Mouse (Mus musculus): Measurements from ENCODE around the gene Aldh16a1. TPM values are rescaled to one million over a fixed set of nuclear protein-coding genes. Genes with fewer than 3 reads are reported as not detected.
"Not testable (repeated sequence)": the region's sequence is repeated elsewhere in the genome, so short reads cannot be mapped to it uniquely, and the experiment has no call there.

Aldh16a1 gene
- polyA plus RNA-seq, 1 experiment from 2014 or later, result 69.3 TPM

DNA sequence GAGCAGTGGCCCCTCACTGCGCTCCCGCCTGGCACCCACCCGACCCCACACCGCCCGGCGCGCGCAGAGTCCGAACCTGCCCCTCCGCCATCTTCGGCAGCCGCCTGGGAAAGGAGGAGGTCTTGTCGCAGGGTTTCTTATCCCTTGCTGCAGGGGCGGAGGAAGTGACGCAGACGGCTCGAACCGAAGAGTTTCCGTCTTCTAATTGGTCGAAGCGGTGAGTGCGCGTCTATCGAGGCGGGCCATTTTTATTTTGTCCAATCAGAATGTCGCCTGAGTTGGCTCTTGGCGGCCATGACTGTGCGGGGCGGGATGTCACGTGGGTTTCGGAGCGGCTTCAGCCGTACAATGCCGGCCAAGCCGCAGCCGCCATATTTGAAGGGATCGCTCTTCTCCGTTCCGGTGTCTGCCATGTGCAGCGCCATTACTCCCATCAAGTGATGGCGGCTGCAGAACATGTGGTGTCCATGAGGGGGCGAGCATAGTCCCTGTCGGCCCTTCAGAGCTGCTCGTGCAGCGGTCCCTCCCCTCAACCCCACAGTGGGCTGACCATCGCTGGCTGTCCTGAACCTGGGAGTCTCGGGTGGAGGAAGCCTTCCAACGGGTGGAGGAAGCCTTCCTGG, 25.6 kb downstream of the Aldh16a1 start, which contains the start of gene Rpl13a:
Gene Rpl13a, minus strand, starts transcription at position 138 of the 623 bp plus-strand sequence.
- H3K4me3 ChIP-seq (replicated peaks), result peak within 1 kb of the TSS; percentile 90
- H3K9me3 ChIP-seq (replicated peaks), result no peaks in the 10 kb centered on the region
- H3K4me2 ChIP-seq, result peak within 1 kb of the TSS; percentile 69
- H3K27me3 ChIP-seq, result no peaks in the 10 kb centered on the region
- peak; percentile 94 for ATAC-seq (replicated peaks; ENCODE audit: low FRiP score)
- H3K36me3 ChIP-seq, result peaks cover 29% of the 10 kb centered on the region
- under 1% methylated on average over 48 of the region's 48 CpGs for WGBS
- H3K9ac ChIP-seq, result peak within 1 kb of the TSS; percentile 99
- peaks cover 39% of the 10 kb centered on the region for H3K4me1 ChIP-seq
- H3K27ac ChIP-seq, result peak within 1 kb of the TSS; percentile 94

DNA sequence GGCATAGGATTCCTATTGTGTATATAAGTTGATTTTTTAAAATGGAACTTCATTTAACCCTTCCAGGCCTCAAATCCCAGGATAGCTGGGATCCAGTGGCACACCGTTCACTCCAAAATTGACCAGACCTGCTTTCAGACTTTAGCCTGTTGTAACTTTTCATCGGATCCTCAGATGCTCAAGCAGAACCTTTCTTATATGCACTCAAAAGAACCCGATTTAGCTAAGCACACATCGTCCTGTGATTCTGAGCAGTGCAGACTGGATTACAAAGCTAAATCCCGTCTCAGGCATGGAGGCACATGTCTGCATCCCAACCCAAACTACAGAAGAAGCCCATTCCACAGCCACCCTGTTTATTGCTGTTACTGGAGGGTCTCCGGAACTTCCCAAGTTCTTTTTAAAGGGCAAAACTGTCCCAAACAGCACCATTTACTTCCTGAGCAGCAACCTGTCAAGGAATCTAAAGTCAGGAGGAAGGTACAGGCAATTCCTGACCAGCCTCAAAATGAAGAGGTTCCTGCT, 26.6 kb downstream of the Aldh16a1 start:
- no peak for ATAC-seq (replicated peaks; ENCODE audit: low FRiP score)
- H3K27ac ChIP-seq, result peak overlapping the region; percentile 94
- no peaks in the 10 kb centered on the region for H3K27me3 ChIP-seq
- H3K4me3 ChIP-seq (replicated peaks), result peak overlapping the region; percentile 90
- peaks cover 34% of the 10 kb centered on the region for H3K36me3 ChIP-seq
- peak overlapping the region; percentile 99 for H3K9ac ChIP-seq
- H3K9me3 ChIP-seq (replicated peaks), result no peaks in the 10 kb centered on the region
- H3K4me2 ChIP-seq, result peak overlapping the region; percentile 69
- WGBS, result 2% methylated on average over 6 of the region's 6 CpGs
- peaks cover 45% of the 10 kb centered on the region for H3K4me1 ChIP-seq

DNA sequence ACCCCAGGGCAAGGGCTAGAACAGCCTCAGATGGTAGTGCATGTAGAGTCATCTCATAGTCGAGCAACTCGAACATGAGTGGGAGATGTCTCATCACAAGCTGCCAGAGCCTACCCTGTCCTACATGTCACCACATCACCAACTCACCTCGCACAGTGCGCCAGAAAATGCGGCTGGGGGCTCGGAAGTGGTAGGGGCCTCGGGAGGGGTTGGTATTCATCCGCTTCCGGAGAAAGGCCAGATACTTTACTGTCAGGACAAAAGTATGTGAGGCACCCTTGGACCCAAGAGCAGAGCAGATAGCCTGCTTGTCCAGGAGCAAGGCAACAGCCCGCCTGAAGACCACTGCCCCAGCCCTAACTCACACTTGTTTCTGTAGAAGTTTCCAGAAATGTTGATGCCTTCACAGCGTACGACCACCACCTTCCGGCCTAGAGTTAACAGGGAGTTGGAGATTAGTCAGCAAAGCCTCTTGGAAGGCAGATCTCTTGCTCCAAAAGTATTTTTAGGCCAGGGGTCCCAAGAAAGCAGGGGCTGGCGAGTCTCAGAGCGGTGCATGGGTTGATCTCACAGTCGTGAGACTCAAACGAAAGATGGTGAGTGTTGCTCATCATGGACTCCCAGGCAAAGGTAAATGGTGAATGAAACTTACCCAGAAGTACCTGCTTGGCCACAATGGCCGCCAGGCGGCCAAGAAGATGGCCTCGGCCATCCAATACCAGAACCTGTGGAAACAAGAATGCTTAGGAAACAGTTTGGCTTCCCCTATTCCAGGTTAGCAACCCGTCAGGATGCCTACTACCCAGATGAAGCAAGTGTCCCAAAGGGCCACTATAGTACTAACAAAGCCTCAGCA, 27.3 kb downstream of the Aldh16a1 start:
- H3K27ac ChIP-seq, result peak overlapping the region; percentile 94
- H3K9me3 ChIP-seq (replicated peaks), result no peaks in the 10 kb centered on the region
- H3K4me2 ChIP-seq, result peak overlapping the region; percentile 69
- H3K4me1 ChIP-seq, result peaks cover 52% of the 10 kb centered on the region
- ATAC-seq (replicated peaks; ENCODE audit: low FRiP score), result no peak
- peak overlapping the region; percentile 99 for H3K9ac ChIP-seq
- H3K4me3 ChIP-seq (replicated peaks), result peak overlapping the region; percentile 90
- peaks cover 40% of the 10 kb centered on the region for H3K36me3 ChIP-seq
- no peaks in the 10 kb centered on the region for H3K27me3 ChIP-seq
- WGBS, result 33% methylated on average over 21 of the region's 21 CpGs

DNA sequence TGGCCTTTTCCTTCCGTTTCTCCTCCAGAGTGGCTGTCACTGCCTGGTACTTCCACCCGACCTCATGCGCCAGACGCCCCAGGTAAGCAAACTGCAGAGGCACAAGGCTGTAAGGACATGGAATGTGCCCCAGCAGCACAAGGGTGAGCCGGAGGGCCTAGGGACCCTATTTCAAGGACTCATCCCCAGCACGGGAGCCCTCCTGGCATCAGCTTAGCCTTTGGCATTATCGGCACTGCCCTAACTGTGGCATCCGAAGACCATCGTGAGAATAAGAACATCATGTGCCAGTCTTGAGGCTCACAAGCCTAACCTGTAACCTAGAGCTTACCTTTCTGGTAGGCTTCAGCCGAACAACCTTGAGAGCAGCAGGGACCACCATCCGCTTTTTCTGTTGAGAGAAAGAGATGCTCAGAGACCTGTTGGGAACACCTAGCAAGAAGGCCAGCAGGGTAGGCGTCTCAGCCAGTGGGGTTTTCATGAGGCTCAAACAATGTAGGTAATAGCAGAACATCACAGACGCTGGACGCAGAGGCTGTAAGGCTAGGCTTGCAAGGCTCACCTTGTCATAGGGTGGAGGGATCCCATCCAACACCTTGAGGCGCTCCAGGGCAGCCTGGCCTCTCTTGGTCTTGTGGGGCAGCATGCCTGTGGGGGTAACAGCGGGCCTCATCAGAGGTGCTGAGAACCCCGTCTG, 28.1 kb downstream of the Aldh16a1 start:
- 69% methylated on average over 17 of the region's 17 CpGs for WGBS
- Histone ChIP-seq H3K9ac (peak overlapping the region; percentile 99), H3K4me3 (replicated peaks) (peak overlapping the region; percentile 90), H3K4me1 (peaks cover 60% of the 10 kb centered on the region), H3K4me2 (peak overlapping the region; percentile 69), H3K27ac (peak overlapping the region; percentile 94), H3K27me3 (no peaks in the 10 kb centered on the region), H3K9me3 (replicated peaks) (no peaks in the 10 kb centered on the region), H3K36me3 (peaks cover 48% of the 10 kb centered on the region)
- no peak for ATAC-seq (replicated peaks; ENCODE audit: low FRiP score)

DNA sequence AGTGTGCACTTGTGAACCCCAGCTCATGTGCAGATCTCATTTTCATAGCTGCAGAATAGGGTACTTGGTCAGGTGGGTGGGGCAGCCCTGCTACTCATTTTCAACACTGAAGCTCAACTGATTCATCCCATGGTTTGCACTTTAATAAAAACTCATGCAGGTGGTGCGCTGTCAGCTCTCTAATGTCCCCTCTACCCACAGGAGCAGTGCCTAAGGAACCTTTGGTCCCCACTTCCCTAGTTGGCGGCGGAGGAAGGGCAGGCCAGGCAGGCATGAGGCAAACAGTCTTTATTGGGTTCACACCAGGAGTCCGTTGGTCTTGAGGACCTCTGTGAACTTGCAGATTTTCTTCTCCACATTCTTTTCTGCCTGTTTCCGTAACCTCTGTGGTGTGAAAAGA, 28.7 kb downstream of the Aldh16a1 start:
- Histone ChIP-seq H3K27ac (peak overlapping the region; percentile 94), H3K4me3 (replicated peaks) (peak overlapping the region; percentile 90), H3K36me3 (peaks cover 55% of the 10 kb centered on the region), H3K4me1 (peaks cover 62% of the 10 kb centered on the region), H3K4me2 (peak overlapping the region; percentile 69)
- H3K9ac ChIP-seq; H3K9me3 ChIP-seq (replicated peaks); H3K27me3 ChIP-seq; ATAC-seq (replicated peaks; ENCODE audit: low FRiP score): not testable (repeated sequence)
- 68% methylated on average over 5 of the region's 5 CpGs for WGBS

DNA sequence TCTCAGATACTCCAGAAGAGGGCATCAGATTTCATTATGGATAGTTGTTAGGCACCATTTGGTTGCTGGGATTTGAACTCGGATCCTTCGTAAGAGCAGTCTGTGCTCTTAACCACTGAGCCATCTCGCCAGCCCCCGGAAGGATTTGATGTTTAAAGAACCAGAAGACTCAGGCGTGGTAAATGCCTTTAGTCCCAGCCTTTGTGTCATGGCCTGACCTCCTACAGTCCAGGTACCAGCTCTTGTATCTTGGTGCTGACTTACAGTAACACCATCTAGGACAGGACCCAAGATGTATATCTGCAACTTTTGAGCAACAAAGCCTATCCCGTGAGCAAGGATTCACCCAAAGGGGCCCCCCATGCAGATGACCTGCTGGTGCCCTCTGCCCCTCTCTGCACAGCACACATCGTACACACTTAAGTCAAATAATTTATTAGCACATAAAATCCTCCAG, 29.2 kb downstream of the Aldh16a1 start:
- Histone ChIP-seq H3K4me2 (peak overlapping the region; percentile 69), H3K4me3 (replicated peaks) (peak overlapping the region; percentile 90), H3K36me3 (peaks cover 59% of the 10 kb centered on the region), H3K27ac (peak overlapping the region; percentile 94), H3K9ac (0 out of 2 replicates have a peak overlapping the region, but pooled peaks have one; percentile 3), H3K4me1 (peaks cover 62% of the 10 kb centered on the region), H3K9me3 (replicated peaks) (no peaks in the 10 kb centered on the region), H3K27me3 (no peaks in the 10 kb centered on the region)
- WGBS, result 16% methylated on average over 7 of the region's 7 CpGs
- ATAC-seq (replicated peaks; ENCODE audit: low FRiP score), result no peak

DNA sequence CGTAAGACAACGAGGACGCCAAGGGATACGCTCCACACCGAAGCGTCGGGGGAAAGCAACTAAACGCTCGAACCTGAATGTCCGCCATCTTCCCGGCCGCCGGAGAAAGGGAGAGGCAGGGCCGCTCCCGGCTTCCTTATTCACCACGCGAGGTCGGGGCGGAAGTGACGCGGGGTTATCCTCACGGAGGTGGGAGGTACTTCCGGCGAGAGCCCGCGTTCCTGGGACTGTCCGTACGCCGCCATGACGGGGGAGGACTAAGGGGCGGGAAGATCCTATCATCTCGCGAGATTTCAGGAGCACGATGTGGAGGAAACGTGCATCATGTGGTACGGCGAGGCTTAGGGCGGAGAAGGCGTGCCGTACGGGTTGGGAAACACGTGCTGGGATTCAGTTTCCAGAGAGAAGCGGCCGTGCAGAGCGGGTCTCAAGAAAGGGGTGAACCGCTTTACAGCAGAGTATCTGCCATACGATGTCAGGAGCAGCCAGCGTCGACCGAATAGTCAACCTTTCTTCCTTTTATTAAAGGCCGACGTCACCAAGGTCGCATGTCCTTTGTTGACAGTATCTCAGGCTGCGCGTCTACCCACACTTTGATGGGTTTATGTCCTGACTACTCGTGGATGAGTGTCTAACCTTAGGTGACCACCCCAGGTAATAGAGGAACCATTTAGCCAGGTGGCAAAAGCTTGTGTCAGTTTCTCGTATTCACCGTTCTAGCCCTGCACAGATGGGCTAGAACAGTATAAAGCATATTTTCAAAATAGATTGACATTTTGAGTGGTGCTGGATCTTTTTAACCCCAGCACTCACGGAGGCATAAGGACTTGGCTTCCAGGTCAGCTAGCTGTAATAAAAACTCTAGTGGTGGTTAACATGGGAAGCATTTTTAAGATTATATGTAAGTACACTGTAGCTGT, 29.9 kb downstream of the Aldh16a1 start, which contains the start of gene Rps11:
Gene Rps11, minus strand, starts transcription at position 216 of the 920 bp plus-strand sequence.
- peak within 1 kb of the TSS; percentile 94 for H3K27ac ChIP-seq

DNA sequence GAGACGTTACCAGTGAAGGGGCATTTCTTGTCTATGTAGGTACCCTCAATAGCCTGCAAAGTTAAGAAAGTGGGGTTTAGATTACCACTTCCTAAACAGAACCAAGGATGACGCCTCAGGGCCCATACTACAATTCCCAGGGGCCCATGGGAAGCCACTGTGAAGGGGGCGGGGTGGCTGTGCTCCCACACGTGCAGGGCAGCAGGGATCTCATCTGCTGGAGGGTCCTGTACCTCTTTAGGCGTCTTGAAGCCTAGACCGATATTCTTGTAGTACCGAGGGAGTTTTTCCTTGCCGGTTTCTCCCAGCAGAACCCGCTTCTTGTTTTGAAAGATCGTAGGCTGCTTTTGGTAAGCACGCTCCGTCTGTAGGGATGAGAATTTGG, 31.2 kb downstream of the Aldh16a1 start:
- Histone ChIP-seq H3K9ac (peak overlapping the region; percentile 98), H3K27ac (peak overlapping the region; percentile 94), H3K9me3 (replicated peaks) (no peaks in the 10 kb centered on the region), H3K27me3 (no peaks in the 10 kb centered on the region), H3K36me3 (peaks cover 75% of the 10 kb centered on the region), H3K4me2 (peak overlapping the region; percentile 64), H3K4me3 (replicated peaks) (peak overlapping the region; percentile 90), H3K4me1 (peaks cover 53% of the 10 kb centered on the region)
- ATAC-seq (replicated peaks; ENCODE audit: low FRiP score), result no peak
- WGBS, result 16% methylated on average over 12 of the region's 12 CpGs

More for the DNA sequence above, 29.9 kb downstream of the Aldh16a1 start, which contains the start of gene Rps11:
- no peaks in the 10 kb centered on the region for H3K27me3 ChIP-seq
- WGBS, result under 1% methylated on average over 59 of the region's 59 CpGs
- H3K4me1 ChIP-seq, result peaks cover 58% of the 10 kb centered on the region
- H3K4me2 ChIP-seq, result peak within 1 kb of the TSS; percentile 69
- peak within 1 kb of the TSS; percentile 98 for H3K9ac ChIP-seq
- peak within 1 kb of the TSS; percentile 90 for H3K4me3 ChIP-seq (replicated peaks)
- ATAC-seq (replicated peaks; ENCODE audit: low FRiP score), result peak; percentile 84
- H3K36me3 ChIP-seq, result peaks cover 66% of the 10 kb centered on the region
- no peaks in the 10 kb centered on the region for H3K9me3 ChIP-seq (replicated peaks)

DNA sequence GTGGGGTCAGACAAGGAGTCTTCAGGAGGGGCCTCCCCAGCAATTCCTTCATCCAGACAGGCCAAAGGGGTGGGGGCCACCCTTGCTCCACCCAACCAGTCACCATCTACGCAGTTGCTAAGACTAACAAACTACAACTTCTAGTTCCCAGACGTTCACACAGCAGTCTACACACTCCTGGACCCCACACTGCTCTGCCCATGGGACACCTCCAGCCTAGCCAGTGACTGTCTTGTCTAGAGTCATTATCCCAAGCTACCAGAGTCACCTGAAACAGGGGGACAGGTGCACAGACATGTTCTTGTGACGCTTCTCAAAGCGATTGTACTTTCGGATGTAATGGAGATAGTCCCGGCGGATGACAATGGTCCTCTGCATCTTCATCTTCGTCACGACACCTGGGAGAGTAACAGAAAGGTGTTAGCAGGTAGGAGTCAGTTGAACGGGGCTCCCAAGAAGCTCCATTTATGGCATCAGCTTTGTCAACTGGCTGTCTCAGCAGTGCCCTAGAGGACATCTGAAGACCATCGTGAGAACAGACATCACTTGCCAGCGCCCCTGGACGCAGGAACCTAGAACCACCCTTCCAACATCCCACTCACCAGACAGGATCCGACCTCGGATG, 31.7 kb downstream of the Aldh16a1 start:
- Histone ChIP-seq H3K27ac (peak overlapping the region; percentile 94; the same call in 1 of the 2 replicates), H3K9me3 (replicated peaks) (no peaks in the 10 kb centered on the region), H3K4me3 (replicated peaks) (peak overlapping the region; percentile 90), H3K36me3 (peaks cover 75% of the 10 kb centered on the region), H3K4me2 (peak overlapping the region; percentile 64), H3K9ac (peak overlapping the region; percentile 98), H3K27me3 (no peaks in the 10 kb centered on the region), H3K4me1 (peaks cover 57% of the 10 kb centered on the region)
- WGBS, result 81% methylated on average over 15 of the region's 15 CpGs
- no peak for ATAC-seq (replicated peaks; ENCODE audit: low FRiP score)

DNA sequence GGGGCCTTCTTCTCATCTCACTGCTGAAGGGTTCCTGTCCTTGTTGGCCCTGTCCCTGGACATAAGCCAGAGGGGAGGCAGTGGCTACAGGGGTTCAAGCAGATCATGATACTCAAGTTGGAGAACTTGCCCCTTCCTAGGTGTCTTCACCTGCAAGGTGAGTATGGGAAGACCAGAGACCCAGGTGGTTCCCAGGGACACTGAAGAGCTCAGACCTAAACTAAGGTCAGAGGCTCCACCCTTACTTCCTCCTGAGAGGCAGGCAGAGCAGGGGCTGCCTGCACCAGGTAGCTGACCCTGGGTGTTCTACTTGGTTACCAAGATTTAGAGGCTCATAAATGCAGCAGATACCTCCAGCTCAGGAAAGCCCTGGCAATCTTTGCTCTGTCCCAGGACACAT, 32.4 kb downstream of the Aldh16a1 start:
- peak overlapping the region; percentile 23 for H3K9ac ChIP-seq
- H3K27ac ChIP-seq, result peak overlapping the region; percentile 60
- peak overlapping the region; percentile 14 for H3K4me2 ChIP-seq
- peak overlapping the region; percentile 90; the same call in 1 of the 2 replicates for H3K4me3 ChIP-seq (replicated peaks)
- ATAC-seq (replicated peaks; ENCODE audit: low FRiP score), result no peak
- peaks cover 59% of the 10 kb centered on the region for H3K4me1 ChIP-seq
- H3K27me3 ChIP-seq, result no peaks in the 10 kb centered on the region
- peaks cover 69% of the 10 kb centered on the region for H3K36me3 ChIP-seq
- H3K9me3 ChIP-seq (replicated peaks), result no peaks in the 10 kb centered on the region
